Mouse (Mus musculus): ENCODE data around the gene Fndc3b. TPM values are rescaled to one million over a fixed set of nuclear protein-coding genes. Genes with fewer than 3 reads are reported as not detected.

Fndc3b gene
- polyA plus RNA-seq, 1 experiment from 2014 or later = 10.1 TPM

GRCm38 (mm10) chr3:27577349-27578025 lies 133.6 kb downstream of the Fndc3b start:
- WGBS = 91% methylated on average over 10 of the region's 10 CpGs
- H3K9ac ChIP-seq = no peak overlapping the region
- H3K9me3 ChIP-seq = no peaks in the 10 kb centered on the region
- no peak overlapping the region for H3K27ac ChIP-seq (replicated peaks)
- no peaks in the 10 kb centered on the region for H3K27me3 ChIP-seq
- no peaks in the 10 kb centered on the region for H3K36me3 ChIP-seq
- no peak overlapping the region for H3K4me2 ChIP-seq
- no peak overlapping the region for H3K4me3 ChIP-seq
- ATAC-seq (ENCODE audit: low read depth) = no peak
- H3K4me1 ChIP-seq (replicated peaks) = peaks cover 53% of the 10 kb centered on the region

- Histone ChIP-seq H3K4me1 (replicated peaks) (peaks cover 40% of the 10 kb centered on the region), H3K9me3 (no peaks in the 10 kb centered on the region), H3K4me3 (no peak overlapping the region), H3K27me3 (no peaks in the 10 kb centered on the region), H3K4me2 (no peak overlapping the region), H3K9ac (no peak overlapping the region), H3K36me3 (no peaks in the 10 kb centered on the region), H3K27ac (replicated peaks) (peak overlapping the region; percentile 65)
- ATAC-seq (ENCODE audit: low read depth) = no peak
- 88% methylated on average over 9 of the region's 9 CpGs for WGBS
These were observed 136.9 kb downstream of the Fndc3b start for GRCm38 (mm10) chr3:27574241-27574640.

- ATAC-seq (ENCODE audit: low read depth) = peak; percentile 87
- H3K4me1 ChIP-seq (replicated peaks) = peaks cover 39% of the 10 kb centered on the region
- peak overlapping the region; percentile 65 for H3K27ac ChIP-seq (replicated peaks)
- no peaks in the 10 kb centered on the region for H3K9me3 ChIP-seq
- no peak overlapping the region for H3K9ac ChIP-seq
- H3K36me3 ChIP-seq = no peaks in the 10 kb centered on the region
- WGBS = 5% methylated on average over 11 of the region's 11 CpGs
- no peaks in the 10 kb centered on the region for H3K27me3 ChIP-seq
- H3K4me3 ChIP-seq = no peak overlapping the region
- no peak overlapping the region for H3K4me2 ChIP-seq
These were observed 137.6 kb downstream of the Fndc3b start for GRCm38 (mm10) chr3:27573458-27573857.

GRCm38 (mm10) chr3:27572305-27572704 lies 138.8 kb downstream of the Fndc3b start:
- H3K27ac ChIP-seq (replicated peaks) = peak overlapping the region; percentile 65
- H3K36me3 ChIP-seq = no peaks in the 10 kb centered on the region
- H3K27me3 ChIP-seq = no peaks in the 10 kb centered on the region
- H3K4me2 ChIP-seq = no peak overlapping the region
- peaks cover 29% of the 10 kb centered on the region for H3K4me1 ChIP-seq (replicated peaks)
- H3K9me3 ChIP-seq = no peaks in the 10 kb centered on the region
- ATAC-seq (ENCODE audit: low read depth) = peak; percentile 36
- 44% methylated on average over 6 of the region's 6 CpGs for WGBS
- no peak overlapping the region for H3K4me3 ChIP-seq
- H3K9ac ChIP-seq = no peak overlapping the region

GRCm38 (mm10) chr3:27565314-27565713 lies 145.8 kb downstream of the Fndc3b start:
- no peak overlapping the region for H3K4me3 ChIP-seq
- no peaks in the 10 kb centered on the region for H3K27me3 ChIP-seq
- ATAC-seq (ENCODE audit: low read depth) = no peak
- no peak overlapping the region for H3K27ac ChIP-seq (replicated peaks)
- no peak overlapping the region for H3K4me2 ChIP-seq
- no peaks in the 10 kb centered on the region for H3K9me3 ChIP-seq
- no peak overlapping the region for H3K9ac ChIP-seq
- no peaks in the 10 kb centered on the region for H3K36me3 ChIP-seq
- WGBS = 93% methylated on average over 4 of the region's 4 CpGs
- H3K4me1 ChIP-seq (replicated peaks) = no peaks in the 10 kb centered on the region

- Histone ChIP-seq H3K36me3 (no peaks in the 10 kb centered on the region), H3K9ac (no peak overlapping the region), H3K4me3 (no peak overlapping the region), H3K4me1 (replicated peaks) (no peaks in the 10 kb centered on the region), H3K27me3 (no peaks in the 10 kb centered on the region), H3K27ac (replicated peaks) (no peak overlapping the region), H3K9me3 (no peaks in the 10 kb centered on the region), H3K4me2 (no peak overlapping the region)
- no peak for ATAC-seq (ENCODE audit: low read depth)
- WGBS = 74% methylated on average over 5 of the region's 5 CpGs
These were observed 148.0 kb downstream of the Fndc3b start for GRCm38 (mm10) chr3:27563047-27563624.

- no peak overlapping the region for H3K4me2 ChIP-seq
- H3K27me3 ChIP-seq = no peaks in the 10 kb centered on the region
- no peaks in the 10 kb centered on the region for H3K36me3 ChIP-seq
- no peak overlapping the region for H3K27ac ChIP-seq (replicated peaks)
- no peak for ATAC-seq (ENCODE audit: low read depth)
- 82% methylated on average over 3 of the region's 3 CpGs for WGBS
- no peaks in the 10 kb centered on the region for H3K4me1 ChIP-seq (replicated peaks)
- no peaks in the 10 kb centered on the region for H3K9me3 ChIP-seq
- H3K9ac ChIP-seq = no peak overlapping the region
- no peak overlapping the region for H3K4me3 ChIP-seq
These were observed 148.6 kb downstream of the Fndc3b start for GRCm38 (mm10) chr3:27562476-27562875.

- 96% methylated on average over 2 of the region's 2 CpGs for WGBS
- Histone ChIP-seq H3K9me3 (no peaks in the 10 kb centered on the region), H3K4me1 (replicated peaks) (no peaks in the 10 kb centered on the region), H3K4me3 (no peak overlapping the region), H3K9ac (no peak overlapping the region), H3K27me3 (no peaks in the 10 kb centered on the region), H3K36me3 (no peaks in the 10 kb centered on the region), H3K4me2 (no peak overlapping the region), H3K27ac (replicated peaks) (no peak overlapping the region)
- no peak for ATAC-seq (ENCODE audit: low read depth)
These were observed 149.2 kb downstream of the Fndc3b start for GRCm38 (mm10) chr3:27561921-27562320.

GRCm38 (mm10) chr3:27559316-27559715 lies 151.8 kb downstream of the Fndc3b start:
- H3K27ac ChIP-seq (replicated peaks) = no peak overlapping the region

GRCm38 (mm10) chr3:27557100-27558004 lies 153.8 kb downstream of the Fndc3b start:
- no peak overlapping the region for H3K27ac ChIP-seq (replicated peaks)
- H3K36me3 ChIP-seq = peaks cover 3% of the 10 kb centered on the region; the same call in 1 of the 2 replicates
- no peak for ATAC-seq (ENCODE audit: low read depth)
- no peaks in the 10 kb centered on the region for H3K27me3 ChIP-seq
- H3K4me3 ChIP-seq = no peak overlapping the region
- H3K9me3 ChIP-seq = no peaks in the 10 kb centered on the region
- no peaks in the 10 kb centered on the region for H3K4me1 ChIP-seq (replicated peaks)
- H3K4me2 ChIP-seq = no peak overlapping the region
- H3K9ac ChIP-seq = no peak overlapping the region
- 85% methylated on average over 4 of the region's 4 CpGs for WGBS

More at GRCm38 (mm10) chr3:27559316-27559715, 151.8 kb downstream of the Fndc3b start:
- no peaks in the 10 kb centered on the region for H3K4me1 ChIP-seq (replicated peaks)
- H3K27me3 ChIP-seq = no peaks in the 10 kb centered on the region
- no peak overlapping the region for H3K9ac ChIP-seq
- no peaks in the 10 kb centered on the region for H3K9me3 ChIP-seq
- H3K36me3 ChIP-seq = peaks cover 3% of the 10 kb centered on the region; the same call in 1 of the 2 replicates
- H3K4me3 ChIP-seq = no peak overlapping the region
- ATAC-seq (ENCODE audit: low read depth) = no peak
- WGBS = 88% methylated on average over 4 of the region's 4 CpGs
- no peak overlapping the region for H3K4me2 ChIP-seq

GRCm38 (mm10) chr3:27555401-27555940 lies 155.6 kb downstream of the Fndc3b start:
- Histone ChIP-seq H3K4me1 (replicated peaks) (no peaks in the 10 kb centered on the region), H3K27me3 (no peaks in the 10 kb centered on the region), H3K9ac (no peak overlapping the region), H3K27ac (replicated peaks) (no peak overlapping the region), H3K4me3 (no peak overlapping the region), H3K9me3 (no peaks in the 10 kb centered on the region), H3K36me3 (peaks cover 3% of the 10 kb centered on the region; the same call in 1 of the 2 replicates), H3K4me2 (no peak overlapping the region)
- WGBS = 89% methylated on average over 3 of the region's 3 CpGs
- ATAC-seq (ENCODE audit: low read depth) = no peak

GRCm38 (mm10) chr3:27554325-27554724 lies 156.8 kb downstream of the Fndc3b start:
- Histone ChIP-seq H3K27me3 (no peaks in the 10 kb centered on the region), H3K4me1 (replicated peaks) (no peaks in the 10 kb centered on the region), H3K9ac (no peak overlapping the region), H3K27ac (replicated peaks) (no peak overlapping the region), H3K4me2 (no peak overlapping the region), H3K36me3 (peaks cover 3% of the 10 kb centered on the region; the same call in 1 of the 2 replicates), H3K9me3 (no peaks in the 10 kb centered on the region), H3K4me3 (no peak overlapping the region)
- WGBS = 51% methylated on average over 3 of the region's 3 CpGs
- no peak for ATAC-seq (ENCODE audit: low read depth)

Measured in neural tube, embryonic 13.5 days (tissue).